Mouse (Mus musculus): ENCODE results near the gene Hsp90aa1. TPM values are rescaled to one million over a fixed set of nuclear protein-coding genes. Genes with fewer than 3 reads are reported as not detected.

Gene Hsp90aa1
- 475 to 619 TPM (median 576 TPM) in 4 replicates for total RNA-seq (2023; ENCODE audit: inconsistent age)

DNA sequence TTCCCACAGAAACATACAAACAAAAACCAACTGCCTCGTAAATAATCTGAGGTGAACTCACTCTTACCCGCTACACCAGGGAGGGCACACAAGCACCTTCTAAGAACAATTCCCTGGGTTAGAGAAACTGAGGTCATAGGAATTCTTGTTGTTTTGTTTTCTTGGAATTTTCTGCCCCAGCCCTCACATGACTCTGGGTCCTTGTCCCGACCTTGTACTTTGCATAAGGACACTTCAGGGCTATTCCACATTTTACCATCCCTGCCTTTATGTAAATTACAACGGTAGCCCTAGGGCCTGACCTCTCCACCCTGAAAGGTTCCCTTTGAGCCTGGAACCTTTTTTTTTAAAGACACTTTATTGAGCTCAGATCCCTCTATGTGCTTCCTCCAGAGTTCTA, at the start of gene Hsp90aa1:
Gene Hsp90aa1, minus strand, starts transcription at position 173 of the 400 bp plus-strand sequence.

DNA sequence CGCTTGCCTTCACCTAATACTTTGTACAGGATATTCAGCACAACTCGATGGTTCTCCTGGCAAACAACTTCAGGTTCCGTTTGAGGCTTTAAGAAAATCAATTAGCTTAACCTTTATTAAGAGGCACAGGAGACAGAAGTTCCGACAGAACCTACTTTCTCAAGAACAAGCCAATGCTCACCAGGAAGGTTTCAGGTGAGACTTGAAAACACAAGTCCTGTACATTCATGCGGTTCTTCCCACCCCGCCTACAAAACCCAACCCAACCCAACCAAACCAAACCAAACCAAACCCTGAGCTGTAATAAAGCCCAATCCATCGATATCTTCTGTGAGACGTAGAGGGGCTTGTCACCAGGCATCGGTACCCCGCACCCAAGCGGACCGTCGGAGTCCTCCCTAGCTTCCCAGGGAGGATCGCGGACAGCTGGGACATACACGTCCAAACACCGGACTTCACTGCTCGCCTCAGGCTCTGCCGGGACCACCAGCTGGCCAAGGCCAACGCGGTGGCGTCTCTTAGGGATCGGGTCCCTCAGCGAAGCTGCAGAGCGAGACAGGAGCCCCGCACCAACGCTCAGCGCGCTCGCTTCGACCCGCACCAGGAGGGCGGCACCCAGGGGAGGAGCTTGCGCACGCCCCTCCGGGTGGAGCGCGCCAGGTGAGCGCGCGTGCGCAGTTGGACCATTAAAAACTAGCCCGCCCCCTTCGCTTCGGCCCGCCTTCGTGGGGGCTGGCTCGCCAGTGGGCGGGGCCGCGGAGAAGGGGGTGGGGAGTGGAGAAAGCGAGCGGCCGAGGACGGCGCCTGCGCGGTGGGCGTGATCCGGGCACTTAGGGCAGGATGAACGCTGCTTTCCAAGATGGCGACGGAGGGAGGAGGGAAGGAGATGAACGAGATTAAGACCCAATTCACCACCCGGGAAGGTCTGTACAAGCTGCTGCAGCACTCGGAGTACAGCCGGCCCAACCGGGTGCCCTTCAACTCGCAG, 34.9 kb upstream of the Hsp90aa1 start, which contains the start of gene Wdr20:
Gene Wdr20, plus strand, starts transcription at position 775 of the 988 bp plus-strand sequence.

DNA sequence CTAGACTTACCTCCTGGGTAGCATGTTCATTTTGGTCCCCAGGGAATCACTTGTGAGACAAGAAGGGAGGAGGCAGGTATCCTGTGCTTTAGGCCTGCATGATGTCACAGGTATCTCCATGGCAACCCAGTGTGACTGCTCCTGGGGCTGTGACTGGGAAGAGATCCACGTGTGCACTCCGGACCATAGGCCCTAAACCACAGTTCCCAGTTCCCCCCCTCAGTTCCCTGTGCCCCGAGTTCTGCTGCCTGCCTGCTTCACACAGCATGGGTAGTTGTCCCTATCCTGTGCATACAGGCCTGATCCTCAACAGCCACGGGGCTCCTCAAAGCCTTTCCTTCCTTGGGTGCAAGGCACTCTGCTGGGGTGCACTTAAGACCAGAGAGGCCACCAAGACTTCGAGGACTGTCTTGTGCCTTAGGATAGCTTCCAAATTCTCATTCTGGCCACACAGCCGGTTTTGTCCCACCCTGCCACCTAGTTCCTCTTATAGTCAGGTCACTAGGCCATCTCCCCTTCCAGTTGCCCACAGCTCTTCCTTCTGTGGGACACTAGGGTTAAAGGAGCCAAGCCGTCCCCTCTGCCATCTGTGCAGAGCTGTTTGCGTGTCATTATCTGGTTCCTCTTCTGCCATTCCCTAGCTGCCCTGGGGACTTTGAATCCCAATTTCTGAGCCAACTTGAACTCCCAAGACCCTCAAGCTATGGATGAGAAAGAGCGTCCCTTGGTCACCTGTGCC, 19.8 kb downstream of the Hsp90aa1 start, which contains the start of gene 1700001K19Rik:
Gene 1700001K19Rik, minus strand, starts transcription at position 59 of the 739 bp plus-strand sequence.

Other genes with a start within 250 kb of the Hsp90aa1 start
- gene Dync1h1, start 101.3 kb downstream of the Hsp90aa1 start, total RNA-seq (2023; ENCODE audit: inconsistent age) = 128 to 155 TPM (median 138 TPM) in 4 replicates
- gene 1700001K19Rik, start 20.1 kb downstream of the Hsp90aa1 start, total RNA-seq (2023; ENCODE audit: inconsistent age) = 0.57 to 0.74 TPM in 2 of 4 replicates, not detected in the others
- gene Wdr20, start 35.2 kb upstream of the Hsp90aa1 start, total RNA-seq (2023; ENCODE audit: inconsistent age) = 50.2 to 67.3 TPM (median 55.7 TPM) in 4 replicates
- gene Mok, start 138.2 kb upstream of the Hsp90aa1 start, total RNA-seq (2023; ENCODE audit: inconsistent age) = 0.32 to 0.60 TPM in 2 of 4 replicates, not detected in the others
- 14.2 to 16.5 TPM (median 15.6 TPM) in 4 replicates for gene Zfp839, start 147.5 kb upstream of the Hsp90aa1 start, total RNA-seq (2023; ENCODE audit: inconsistent age)
- gene Cinp, start 186.4 kb upstream of the Hsp90aa1 start, total RNA-seq (2023; ENCODE audit: inconsistent age) = 24.3 to 28.4 TPM (median 26.8 TPM) in 4 replicates
- gene Tecpr2, start 186.5 kb upstream of the Hsp90aa1 start, total RNA-seq (2023; ENCODE audit: inconsistent age) = 5.4 to 6.0 TPM (median 5.7 TPM) in 4 replicates